Mouse (Mus musculus): ENCODE measurements around the gene Iqcj. TPM values are rescaled to one million over a fixed set of nuclear protein-coding genes. Genes with fewer than 3 reads are reported as not detected.
"Not testable (repeated sequence)": the region's sequence is repeated elsewhere in the genome, so short reads cannot be mapped to it uniquely, and the experiment has no call there.

The Iqcj gene
- polyA plus RNA-seq, 1 experiment from 2014 or later: not detected

DNA sequence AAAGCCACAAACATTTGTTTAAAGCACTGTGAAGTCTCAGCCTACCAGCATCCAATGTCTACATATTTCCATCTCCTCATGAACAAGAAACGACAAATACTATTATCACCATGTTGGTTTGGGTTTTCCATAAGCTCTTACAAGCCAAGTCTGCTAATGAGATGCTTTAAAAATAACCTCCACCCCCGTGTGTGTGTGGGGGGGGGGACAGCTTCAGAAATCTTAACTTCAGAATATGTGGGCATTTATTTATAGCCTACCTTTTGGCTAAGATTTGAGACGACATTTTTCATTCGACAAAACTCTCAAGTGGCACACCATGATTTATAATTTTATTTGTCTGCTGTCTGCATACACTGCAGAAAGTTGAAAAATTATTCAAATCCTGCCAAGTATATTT lies 185.4 kb downstream of the Iqcj start:
- Histone ChIP-seq H3K4me3 (replicated peaks; ENCODE audit: low read depth, low read length) (no peak overlapping the region), H3K4me1 (replicated peaks; ENCODE audit: insufficient read depth, low read length) (no peaks in the 10 kb centered on the region), H3K9ac (ENCODE audit: low read depth, low read length) (no peak overlapping the region), H3K27ac (no peak overlapping the region), H3K27me3 (ENCODE audit: insufficient read depth, low read length) (no peaks in the 10 kb centered on the region), H3K36me3 (ENCODE audit: insufficient read depth, low read length) (no peaks in the 10 kb centered on the region), H3K9me3 (replicated peaks; ENCODE audit: low read length) (no peaks in the 10 kb centered on the region), H3K4me2 (ENCODE audit: low read length) (no peak overlapping the region)
- no peak for TF ChIP-seq CTCF (IDR thresholded peaks at IDR 0.05; ENCODE audit: low read depth)
- DNase-seq (ENCODE audit: low spot score): no peak
- WGBS: 57% methylated on average over 4 of the region's 4 CpGs
- ATAC-seq (replicated peaks; ENCODE audit: low FRiP score, low read depth): no peak

DNA sequence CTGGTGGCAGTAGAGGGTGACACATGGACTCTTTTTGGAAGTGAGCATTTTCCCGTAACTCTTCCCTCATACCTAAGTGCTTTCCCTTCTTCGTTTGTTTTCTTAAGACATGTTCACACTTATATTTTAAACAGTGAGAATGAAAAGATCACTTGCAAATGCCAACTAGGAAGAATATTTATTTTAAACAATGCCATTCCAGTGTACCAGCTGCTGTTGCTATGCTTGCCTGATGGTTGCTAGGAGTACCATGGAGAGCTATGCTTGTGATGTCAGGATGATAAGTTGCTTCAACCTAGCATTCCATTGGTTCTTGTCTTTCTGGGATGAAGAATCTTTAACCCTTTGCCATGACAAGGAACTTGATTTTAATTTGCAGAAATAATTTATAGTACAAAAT lies 193.0 kb downstream of the Iqcj start:
- Histone ChIP-seq H3K4me3 (replicated peaks; ENCODE audit: low read depth, low read length) (no peak overlapping the region), H3K27me3 (ENCODE audit: insufficient read depth, low read length) (no peaks in the 10 kb centered on the region), H3K9me3 (replicated peaks; ENCODE audit: low read length) (no peaks in the 10 kb centered on the region), H3K4me2 (ENCODE audit: low read length) (no peak overlapping the region), H3K36me3 (ENCODE audit: insufficient read depth, low read length) (no peaks in the 10 kb centered on the region), H3K4me1 (replicated peaks; ENCODE audit: insufficient read depth, low read length) (no peaks in the 10 kb centered on the region), H3K27ac (no peak overlapping the region), H3K9ac (ENCODE audit: low read depth, low read length) (no peak overlapping the region)
- no peak for TF ChIP-seq CTCF (IDR thresholded peaks at IDR 0.05; ENCODE audit: low read depth)
- WGBS: 87% methylated on average over 2 of the region's 2 CpGs
- ATAC-seq (replicated peaks; ENCODE audit: low FRiP score, low read depth) (no peak), DNase-seq (ENCODE audit: low spot score) (no peak)

DNA sequence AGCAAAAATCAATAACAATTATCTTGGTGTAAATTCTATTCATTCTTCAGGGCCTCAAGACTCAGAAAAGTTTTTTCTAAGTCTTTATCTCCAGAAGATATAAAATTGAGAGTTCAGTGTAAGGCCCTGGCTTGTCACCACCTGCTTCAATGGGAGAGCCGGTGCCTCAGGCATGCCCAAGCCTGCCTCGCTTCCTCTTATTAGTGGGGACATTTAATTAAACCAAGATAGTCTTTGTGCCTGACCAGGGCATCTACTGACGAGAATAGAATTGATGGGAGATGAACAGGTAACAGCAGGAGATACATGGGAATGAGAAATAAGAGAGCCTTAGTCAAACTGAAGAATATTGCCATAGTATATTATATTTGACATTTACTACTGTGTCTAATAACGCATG lies 200.1 kb downstream of the Iqcj start:
- H3K4me3 ChIP-seq (replicated peaks; ENCODE audit: low read depth, low read length): no peak overlapping the region
- no peak for ATAC-seq (replicated peaks; ENCODE audit: low FRiP score, low read depth)
- no peak overlapping the region for H3K27ac ChIP-seq
- no peak overlapping the region for H3K9ac ChIP-seq (ENCODE audit: low read depth, low read length)
- no peak overlapping the region for H3K4me2 ChIP-seq (ENCODE audit: low read length)
- H3K9me3 ChIP-seq (replicated peaks; ENCODE audit: low read length): no peaks in the 10 kb centered on the region
- TF ChIP-seq CTCF (IDR thresholded peaks at IDR 0.05; ENCODE audit: low read depth): no peak
- WGBS: 73% methylated on average over 4 of the region's 4 CpGs
- no peaks in the 10 kb centered on the region for H3K4me1 ChIP-seq (replicated peaks; ENCODE audit: insufficient read depth, low read length)
- DNase-seq (ENCODE audit: low spot score): no peak
- H3K27me3 ChIP-seq (ENCODE audit: insufficient read depth, low read length): no peaks in the 10 kb centered on the region
- H3K36me3 ChIP-seq (ENCODE audit: insufficient read depth, low read length): no peaks in the 10 kb centered on the region

DNA sequence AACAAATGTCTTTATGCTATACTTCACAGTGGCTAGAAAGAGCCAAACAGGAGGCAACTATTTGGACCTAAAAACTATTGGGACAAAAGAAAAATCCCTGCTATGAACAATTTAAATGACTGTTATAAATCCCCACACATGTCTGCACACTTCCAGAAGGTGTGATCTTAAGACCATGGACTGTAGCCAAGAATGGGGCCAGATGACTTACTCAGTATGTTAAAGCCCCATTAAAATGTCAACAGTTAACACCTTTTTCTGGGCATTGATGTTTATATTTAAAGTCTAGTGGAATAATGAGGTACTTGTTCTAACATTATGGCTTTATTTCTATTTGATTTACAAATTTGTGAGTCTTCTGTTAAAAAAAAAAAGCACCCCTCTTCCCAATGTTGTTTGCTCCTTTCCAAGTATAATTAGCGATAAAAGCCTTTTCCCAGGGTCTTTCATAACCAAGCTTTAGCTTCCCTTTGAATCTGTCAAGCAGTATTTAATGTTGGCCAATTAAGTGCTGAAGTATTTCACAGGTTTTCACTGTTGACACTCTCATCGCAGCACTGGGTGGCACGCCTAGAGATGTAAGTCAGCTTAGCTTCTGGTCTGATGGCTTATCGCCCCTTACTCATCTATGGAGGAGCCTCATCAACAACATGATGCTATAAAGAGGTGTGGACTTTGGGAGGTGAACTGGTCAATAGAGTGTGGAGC lies 204.9 kb downstream of the Iqcj start:
- 37% methylated on average over 4 of the region's 4 CpGs for WGBS
- no peak overlapping the region for H3K4me2 ChIP-seq (ENCODE audit: low read length)
- H3K36me3 ChIP-seq (ENCODE audit: insufficient read depth, low read length): no peaks in the 10 kb centered on the region
- no peaks in the 10 kb centered on the region for H3K27me3 ChIP-seq (ENCODE audit: insufficient read depth, low read length)
- no peaks in the 10 kb centered on the region for H3K4me1 ChIP-seq (replicated peaks; ENCODE audit: insufficient read depth, low read length)
- no peak for TF ChIP-seq CTCF (IDR thresholded peaks at IDR 0.05; ENCODE audit: low read depth)
- H3K9me3 ChIP-seq (replicated peaks; ENCODE audit: low read length): no peaks in the 10 kb centered on the region
- no peak overlapping the region for H3K4me3 ChIP-seq (replicated peaks; ENCODE audit: low read depth, low read length)
- no peak overlapping the region for H3K27ac ChIP-seq
- H3K9ac ChIP-seq (ENCODE audit: low read depth, low read length): no peak overlapping the region
- no peak for DNase-seq (ENCODE audit: low spot score)
- no peak for ATAC-seq (replicated peaks; ENCODE audit: low FRiP score, low read depth)

DNA sequence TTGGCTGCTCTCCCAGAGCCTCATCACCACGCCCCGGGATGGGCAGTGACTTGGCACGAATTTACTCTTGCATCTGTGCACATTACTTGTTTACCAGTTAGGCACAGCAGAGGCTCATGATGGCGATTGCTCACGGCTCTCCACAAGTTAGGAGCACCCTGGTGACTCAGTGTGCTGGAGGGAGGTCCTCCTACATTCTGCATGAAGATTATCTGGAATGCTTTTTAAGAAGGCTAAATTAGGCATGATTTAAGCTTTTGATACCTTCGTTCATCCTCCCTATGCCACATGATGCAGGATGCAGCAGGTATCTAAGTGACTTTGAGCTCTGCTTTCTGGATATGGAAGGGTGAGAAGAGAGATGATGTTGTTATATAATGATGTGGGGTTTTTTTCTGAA lies 207.5 kb downstream of the Iqcj start:
- H3K27me3 ChIP-seq (ENCODE audit: insufficient read depth, low read length); H3K9me3 ChIP-seq (replicated peaks; ENCODE audit: low read length); H3K9ac ChIP-seq (ENCODE audit: low read depth, low read length); H3K4me2 ChIP-seq (ENCODE audit: low read length); H3K4me1 ChIP-seq (replicated peaks; ENCODE audit: insufficient read depth, low read length); H3K36me3 ChIP-seq (ENCODE audit: insufficient read depth, low read length); ATAC-seq (replicated peaks; ENCODE audit: low FRiP score, low read depth); DNase-seq (ENCODE audit: low spot score); H3K4me3 ChIP-seq (replicated peaks; ENCODE audit: low read depth, low read length); H3K27ac ChIP-seq: not testable (repeated sequence)
- WGBS: 88% methylated on average over 3 of the region's 6 CpGs

DNA sequence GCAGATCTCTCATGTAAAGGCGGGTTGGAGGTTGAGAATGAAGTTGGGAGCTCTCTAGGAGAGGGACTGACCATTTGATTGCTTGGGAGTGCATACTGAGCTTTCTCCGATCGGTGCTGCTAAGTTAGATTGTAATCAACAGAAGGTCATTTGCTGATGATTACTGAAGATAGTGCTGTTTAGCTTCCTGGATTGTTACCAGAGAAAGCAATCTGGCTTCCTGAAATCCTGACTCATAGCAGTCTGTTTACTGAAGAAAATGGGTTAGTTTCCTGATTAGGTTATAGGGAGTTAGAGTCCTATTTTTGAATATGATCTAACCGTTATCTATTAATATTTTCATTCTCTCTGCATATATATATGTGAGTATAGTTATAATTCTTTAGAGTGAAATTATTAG lies 209.3 kb downstream of the Iqcj start:
- Histone ChIP-seq H3K4me2 (ENCODE audit: low read length) (no peak overlapping the region), H3K4me3 (replicated peaks; ENCODE audit: low read depth, low read length) (no peak overlapping the region), H3K9ac (ENCODE audit: low read depth, low read length) (no peak overlapping the region), H3K4me1 (replicated peaks; ENCODE audit: insufficient read depth, low read length) (no peaks in the 10 kb centered on the region), H3K9me3 (replicated peaks; ENCODE audit: low read length) (no peaks in the 10 kb centered on the region), H3K27ac (no peak overlapping the region), H3K27me3 (ENCODE audit: insufficient read depth, low read length) (no peaks in the 10 kb centered on the region), H3K36me3 (ENCODE audit: insufficient read depth, low read length) (no peaks in the 10 kb centered on the region)
- no peak for DNase-seq (ENCODE audit: low spot score)
- ATAC-seq (replicated peaks; ENCODE audit: low FRiP score, low read depth): no peak
- 62% methylated on average over 4 of the region's 4 CpGs for WGBS
- TF ChIP-seq CTCF (IDR thresholded peaks at IDR 0.05; ENCODE audit: low read depth): no peak
